Mouse (Mus musculus) induced T-regulatory cell, adult 2 months (primary cell): ENCODE measurements around the gene Fam213a.

ENCODE experiments used
- DNase-seq: peaks from one replicate; pipeline ENCODE4 v3.0.0-alpha.2; 2012; ENCODE audit warnings: low read depth

Gene Fam213a

DNA sequence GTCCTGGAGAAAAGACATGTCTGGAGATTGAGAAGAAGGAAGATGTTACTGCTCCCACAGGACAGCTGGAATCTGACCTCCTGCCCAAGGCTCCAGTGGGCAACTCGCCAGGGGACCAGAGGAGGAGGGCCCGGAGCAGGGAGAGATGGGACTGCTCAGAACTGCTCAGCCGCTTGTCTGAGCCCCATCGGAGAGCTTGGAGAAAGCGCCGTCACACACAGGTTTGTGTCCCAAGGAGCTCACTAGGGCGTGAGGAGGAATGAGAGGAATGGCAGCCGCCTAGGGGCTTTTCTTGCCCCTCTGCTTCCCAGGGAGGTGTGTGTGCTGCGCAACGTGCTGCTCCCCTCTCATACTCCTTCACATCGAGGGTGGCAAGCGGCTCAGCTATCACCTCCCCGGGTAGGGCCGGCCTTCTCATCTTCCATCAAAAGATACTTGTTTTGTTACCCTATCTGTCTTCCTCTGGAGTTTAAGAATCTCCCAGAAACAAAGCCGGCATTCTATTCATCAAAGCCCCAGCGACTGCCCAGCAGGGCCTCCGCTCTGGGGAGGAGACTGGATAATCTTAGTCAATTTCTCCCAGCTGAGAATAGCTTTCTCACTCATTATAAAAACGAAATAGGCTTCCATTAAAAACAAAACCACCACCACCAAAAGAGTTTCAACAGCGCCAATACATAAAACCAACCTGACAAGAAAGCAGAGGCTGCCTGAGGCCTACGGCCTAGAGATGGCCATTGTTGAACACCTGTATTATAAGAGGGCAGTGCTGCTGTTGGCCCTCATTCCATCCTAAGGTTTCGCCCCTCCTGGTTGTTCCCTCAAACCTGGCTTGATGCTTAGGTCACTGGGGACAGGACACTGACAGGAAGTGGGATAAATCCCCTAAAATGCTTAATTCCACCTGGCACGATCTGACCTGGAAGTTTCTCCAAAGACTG is 9.1 kb downstream of the Fam213a start:
- no peak for DNase-seq

- no peak for DNase-seq
Observed at GRCm38 (mm10) chr14:41001576-41001975, 12.0 kb downstream of the Fam213a start.

DNA sequence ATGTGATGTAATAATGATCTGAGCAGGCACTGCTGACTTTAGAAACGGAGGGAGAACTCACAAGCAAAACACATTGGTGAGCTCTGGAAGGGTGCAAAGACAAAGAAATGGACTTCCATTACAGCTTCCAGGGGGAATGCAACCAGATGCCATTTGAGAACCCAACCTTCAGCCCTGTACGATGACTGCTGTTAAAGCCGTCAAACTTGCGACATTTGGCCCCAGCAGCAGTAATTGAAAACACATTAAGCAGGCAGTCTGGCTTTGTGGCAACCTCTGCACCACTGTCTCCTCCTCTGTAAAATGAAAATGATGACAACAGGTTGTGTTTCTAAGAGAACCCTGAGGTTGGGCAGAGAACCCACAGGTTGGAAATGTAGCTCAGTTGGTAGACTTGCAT is 12.8 kb downstream of the Fam213a start:
- DNase-seq: no peak

DNA sequence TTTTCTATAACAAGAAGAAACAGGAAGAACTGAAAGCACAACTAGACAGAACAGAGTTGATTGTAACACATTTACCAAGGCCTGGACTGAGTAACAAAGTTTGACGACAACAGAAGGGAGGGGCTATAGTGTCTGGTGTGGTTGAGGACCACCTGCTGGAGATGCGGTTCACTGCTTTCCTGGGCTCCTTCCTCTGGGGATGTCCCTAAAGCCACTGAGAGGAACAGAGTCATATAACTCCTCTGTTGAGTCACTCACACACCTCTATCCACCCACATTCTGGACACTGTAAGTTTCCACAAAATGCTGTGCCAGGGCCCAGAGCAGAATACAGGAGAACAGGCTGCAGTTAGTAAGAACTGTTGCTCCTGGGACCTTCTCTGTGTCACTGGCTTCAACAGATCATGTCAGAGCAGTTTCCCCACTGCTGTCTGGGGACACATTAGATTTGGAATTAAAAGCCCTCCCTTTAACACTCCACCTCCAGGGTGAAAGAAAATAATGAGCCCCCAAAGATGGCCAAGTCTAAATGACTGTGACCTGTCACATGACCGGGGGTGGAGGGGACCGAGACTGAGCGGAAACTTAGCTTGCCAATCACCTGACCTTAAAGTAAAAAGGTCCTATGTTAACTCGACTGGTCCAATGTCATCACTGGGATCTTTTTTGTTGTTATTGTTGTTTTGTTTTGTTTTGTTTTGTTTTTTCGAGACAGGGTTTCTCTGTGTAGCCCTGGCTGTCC is 13.5 kb downstream of the Fam213a start:
- peak; percentile 77 for DNase-seq

DNA sequence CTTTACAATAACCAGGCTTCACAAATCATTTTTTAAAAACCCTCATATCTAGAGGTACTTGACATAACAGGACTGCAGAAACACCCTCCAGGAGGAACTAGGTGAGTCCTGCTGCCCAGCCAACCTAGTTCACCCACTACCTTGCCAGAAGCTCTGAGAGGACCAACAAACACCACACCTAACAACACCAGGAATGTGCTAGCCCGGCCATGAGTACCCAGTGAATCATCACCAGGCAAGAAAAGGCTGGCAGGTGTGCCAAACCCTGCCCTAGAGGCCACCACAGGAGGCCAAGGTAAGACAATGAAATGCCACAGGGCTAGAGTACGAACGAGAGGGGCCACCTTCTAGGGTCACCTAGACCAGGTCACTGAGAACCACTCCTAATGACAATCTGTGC is 17.4 kb downstream of the Fam213a start:
- no peak for DNase-seq

DNA sequence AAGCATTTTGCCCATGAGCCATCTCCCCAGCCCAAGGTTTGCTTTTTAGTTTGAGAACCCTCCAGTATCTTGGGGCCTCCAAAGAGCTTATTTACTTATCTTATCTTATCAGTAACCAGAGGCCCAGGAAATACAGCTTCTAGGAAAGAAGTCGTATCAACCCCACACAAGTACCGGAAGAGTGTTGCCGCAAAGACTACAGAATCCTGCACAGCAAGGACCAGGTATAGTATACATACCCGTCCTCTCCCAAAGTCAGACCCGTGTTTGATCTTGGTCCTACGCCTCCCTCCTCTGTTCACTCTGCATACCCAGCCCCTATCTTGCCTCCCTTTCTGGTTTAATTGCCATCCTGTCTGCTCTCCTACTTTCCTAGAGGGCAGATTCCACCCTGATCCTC is 21.1 kb downstream of the Fam213a start:
- peak; percentile 34 for DNase-seq

- no peak for DNase-seq
Observed at GRCm38 (mm10) chr14:40988780-40989179, 24.8 kb downstream of the Fam213a start.

DNA sequence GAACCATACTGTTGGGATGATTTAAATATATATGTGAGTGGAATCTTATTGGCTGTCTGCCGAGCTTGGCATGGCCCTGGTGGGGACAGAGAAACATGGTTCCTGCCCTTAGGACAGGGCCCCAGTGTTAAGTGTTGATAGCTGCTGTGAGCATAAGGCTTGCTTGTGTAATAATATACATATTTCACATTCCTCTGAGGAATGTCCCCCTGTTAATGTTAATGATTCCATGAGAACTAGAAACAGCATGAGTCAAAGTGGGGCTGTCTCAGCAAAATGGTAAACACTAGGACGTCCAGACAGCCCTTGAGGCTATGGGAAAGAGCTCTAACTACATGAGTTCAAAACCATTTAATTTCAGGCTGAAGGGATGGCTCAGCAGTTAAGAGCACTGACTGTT is 26.4 kb downstream of the Fam213a start:
- no peak for DNase-seq

GRCm38 (mm10) chr14:40985635-40986034 is 28.0 kb downstream of the Fam213a start:
- no peak for DNase-seq

- no peak for DNase-seq
Observed at GRCm38 (mm10) chr14:40979723-40980122, 33.9 kb downstream of the Fam213a start.

- peak; percentile 44 for DNase-seq
Observed at GRCm38 (mm10) chr14:40979002-40979401, 34.6 kb downstream of the Fam213a start.

DNA sequence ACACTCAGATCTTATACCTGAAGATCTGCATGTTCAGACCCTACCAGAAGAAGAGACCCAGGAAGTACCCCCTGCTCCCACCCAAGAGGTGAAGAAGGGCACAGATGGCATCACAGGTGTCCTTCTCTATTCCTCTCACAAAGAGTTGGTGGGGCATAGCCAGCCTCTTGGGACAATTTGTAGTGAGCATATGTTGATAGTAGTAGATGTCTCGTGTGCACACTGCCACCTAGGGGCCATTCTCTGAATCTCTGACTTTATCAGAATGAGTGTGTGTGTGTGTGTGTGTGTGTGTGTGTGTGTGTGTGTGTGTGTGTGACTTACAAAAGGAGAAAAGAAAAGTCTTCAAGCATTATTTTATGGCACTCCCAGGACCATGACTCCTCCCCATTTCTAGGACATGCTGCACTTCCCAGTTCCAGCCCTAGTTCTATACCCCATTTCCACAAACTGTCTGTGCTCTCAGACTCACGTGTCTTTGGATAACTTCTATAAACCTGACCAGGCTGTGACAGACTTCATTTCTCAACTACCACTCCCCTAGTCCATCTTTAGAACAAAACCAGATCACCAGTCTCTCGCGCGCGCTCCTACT is 38.4 kb downstream of the Fam213a start:
- DNase-seq: peak; percentile 90

DNA sequence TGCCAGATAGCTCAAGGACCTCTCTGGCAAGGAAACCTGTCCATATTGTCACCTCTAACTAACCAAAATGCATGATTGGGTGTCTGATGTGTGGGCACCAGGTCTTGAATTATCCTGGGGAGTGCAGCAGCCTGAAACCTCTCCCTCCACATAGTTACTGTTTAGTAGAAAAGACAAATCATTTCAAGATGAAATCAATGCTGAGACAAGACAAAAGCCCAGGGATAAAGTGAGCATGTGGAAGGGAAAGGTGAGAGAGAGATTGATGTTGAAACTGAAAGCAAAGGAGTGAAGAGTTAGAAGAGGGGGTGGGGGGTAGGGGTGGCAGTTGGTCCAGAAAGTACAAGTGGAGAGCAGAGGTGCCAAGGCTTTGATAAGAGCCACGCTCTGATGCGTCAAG is 45.5 kb downstream of the Fam213a start:
- DNase-seq: peak; percentile 78

GRCm38 (mm10) chr14:40967598-40967900 is 46.0 kb downstream of the Fam213a start:
- DNase-seq: no peak

- DNase-seq: peak; percentile 99
Observed at GRCm38 (mm10) chr14:40966862-40967597, 46.6 kb downstream of the Fam213a start.

- peak; percentile 76 for DNase-seq
Observed at GRCm38 (mm10) chr14:40966392-40966861, 47.2 kb downstream of the Fam213a start, which contains the start of gene Tspan14. Tspan14 (minus strand) TSS chr14:40966807.

DNA sequence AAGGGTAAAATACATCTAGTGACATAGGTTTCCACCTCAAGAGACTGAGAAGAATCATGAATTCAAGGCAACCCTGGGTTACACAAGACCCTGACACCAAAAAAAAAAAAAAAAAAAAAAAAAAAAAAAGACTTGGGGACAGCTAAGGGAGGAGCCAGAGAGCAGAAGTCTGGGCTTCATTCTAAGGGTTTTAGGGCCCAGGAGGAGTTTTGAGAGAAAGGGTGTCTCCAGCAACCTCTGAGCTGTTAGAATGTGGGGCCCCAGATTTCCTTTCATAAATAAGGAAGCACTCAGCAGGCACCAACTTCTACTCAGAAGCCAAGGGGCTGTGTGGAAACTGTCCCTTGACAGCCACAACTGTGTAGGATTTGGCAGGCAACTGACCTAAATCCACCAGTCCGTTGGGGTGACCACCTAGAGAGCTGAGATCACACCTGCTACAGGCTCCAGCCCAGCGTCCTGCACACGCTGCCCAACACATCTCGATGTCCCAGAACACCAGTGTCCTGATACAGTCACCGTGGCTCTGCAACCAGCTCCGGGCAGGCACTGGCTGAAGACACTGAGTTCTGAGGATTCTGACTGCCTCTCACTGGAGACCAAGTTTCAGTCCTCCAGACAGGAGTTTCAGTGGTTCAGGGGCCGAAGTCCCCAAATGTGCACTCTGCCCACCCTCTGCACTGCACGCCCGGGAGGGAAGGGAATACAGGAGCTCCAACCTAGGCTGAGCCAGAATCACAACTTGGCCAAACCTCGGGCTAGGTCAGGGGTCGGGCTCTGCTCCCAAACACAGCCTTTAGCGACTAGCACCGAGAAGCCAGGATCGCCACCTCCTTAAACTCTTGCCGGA is 47.9 kb downstream of the Fam213a start:
- peak; percentile 62 for DNase-seq

DNA sequence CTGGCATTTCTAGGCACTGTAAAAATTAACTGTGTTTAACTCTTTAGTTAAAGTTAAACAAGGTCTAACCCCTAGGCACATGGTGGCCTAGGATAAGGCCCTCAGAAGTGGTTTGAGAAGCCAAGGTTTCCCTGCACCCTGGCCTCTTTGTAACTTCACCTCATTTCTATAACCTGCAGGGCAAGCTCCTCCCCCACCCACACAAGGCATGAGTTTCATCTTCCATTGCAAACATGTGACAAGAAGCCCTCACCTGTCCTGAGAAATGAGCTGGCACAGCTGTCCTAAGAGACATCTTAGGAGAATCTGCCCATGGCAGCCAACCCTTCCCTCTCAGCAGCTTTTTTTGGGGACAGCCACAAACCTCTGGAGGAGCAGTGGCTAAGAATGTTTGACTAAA is 48.7 kb downstream of the Fam213a start:
- DNase-seq: peak; percentile 72

GRCm38 (mm10) chr14:40964214-40964610 is 49.4 kb downstream of the Fam213a start:
- no peak for DNase-seq

GRCm38 (mm10) chr14:40963501-40964213 is 49.9 kb downstream of the Fam213a start:
- DNase-seq: peak; percentile 57
